Mouse (Mus musculus) G1E (cell line): ENCODE data around the gene Tmed2. TPM values are rescaled to one million over a fixed set of nuclear protein-coding genes. Genes with fewer than 3 reads are reported as not detected.

Experiments used
- ATAC-seq: 2 replicates; pipeline ENCODE4 v1.8.0; 2016; ENCODE audit warnings: mild to moderate bottlenecking; ENCODE audit not compliant: insufficient number of reproducible peaks, poor library complexity, low FRiP score, severe bottlenecking; ENCODE audit errors: extremely low read depth
- DNase-seq: peaks from one replicate; pipeline ENCODE4 v3.0.0; 2012; ENCODE audit warnings: low spot score
- H3K27me3 ChIP-seq: 2 replicates; pipeline ENCODE4 v1.6.1; 2012; ENCODE audit warnings: mild to moderate bottlenecking, low read length, inconsistent platforms; ENCODE audit not compliant: insufficient read depth
- H3K36me3 ChIP-seq: replicated peaks from 2 replicates; pipeline ENCODE3; 2012; ENCODE audit warnings: mild to moderate bottlenecking, inconsistent platforms
- H3K4me1 ChIP-seq: 2 replicates; pipeline ENCODE4 v1.6.1; 2012; ENCODE audit warnings: low read depth, low read length, inconsistent platforms, mixed read lengths; ENCODE audit not compliant: insufficient read depth
- H3K4me3 ChIP-seq: 2 replicates; pipeline ENCODE4 v1.5.1; 2012; ENCODE audit warnings: low read depth, mild to moderate bottlenecking, inconsistent platforms, low read length, moderate library complexity, mixed read lengths
- H3K9me3 ChIP-seq: replicated peaks from 2 replicates; pipeline ENCODE4 v1.6.1; 2012; ENCODE audit warnings: inconsistent platforms
- CTCF ChIP-seq: IDR thresholded peaks from 2 replicates; pipeline ENCODE4 v1.5.1; 2012; ENCODE audit warnings: low read depth, low read length, inconsistent platforms, mixed read lengths
- GATA1 ChIP-seq: IDR thresholded peaks from 2 replicates; pipeline ENCODE4 v1.6.1; 2012; ENCODE audit warnings: borderline replicate concordance, low read length, inconsistent platforms, mixed read lengths
- GATA2 ChIP-seq: IDR thresholded peaks from 2 replicates; pipeline ENCODE4 v1.6.1; 2012; ENCODE audit warnings: low read depth, low read length, inconsistent platforms, borderline replicate concordance
- POLR2AphosphoS5 ChIP-seq: IDR thresholded peaks from 2 replicates; pipeline ENCODE4 v1.6.1; 2012; ENCODE audit warnings: low read depth, low read length, inconsistent platforms; ENCODE audit not compliant: insufficient replicate concordance
- TAL1 ChIP-seq: conservative IDR thresholded peaks from 2 replicates; pipeline ENCODE4 v1.6.1; 2012; ENCODE audit warnings: low read depth, low read length, inconsistent platforms, mixed read lengths
- polyA plus RNA-seq: library from polyadenylated mRNA; stranded (reverse); fragments of >175 nt; gene quantifications from 2 replicates; pipeline ENCODE4 v1.2.3, GENCODE M21; 2012
- total RNA-seq, 2 experiments: library from RNA; stranded (forward) in 1 of 2; stranded (reverse) in 1 of 2; fragments of 200-1000 nt in 1 of 2; fragments of >200 nt in 1 of 2; fragmentation: Nextera tagmentation in 1 of 2; gene quantifications; 2 replicates each; pipeline ENCODE4 v1.2.3; 2014 to 2017

Tmed2 gene
- total and polyA plus RNA-seq, 3 experiments, result 167 to 548 (median 478) TPM

DNA sequence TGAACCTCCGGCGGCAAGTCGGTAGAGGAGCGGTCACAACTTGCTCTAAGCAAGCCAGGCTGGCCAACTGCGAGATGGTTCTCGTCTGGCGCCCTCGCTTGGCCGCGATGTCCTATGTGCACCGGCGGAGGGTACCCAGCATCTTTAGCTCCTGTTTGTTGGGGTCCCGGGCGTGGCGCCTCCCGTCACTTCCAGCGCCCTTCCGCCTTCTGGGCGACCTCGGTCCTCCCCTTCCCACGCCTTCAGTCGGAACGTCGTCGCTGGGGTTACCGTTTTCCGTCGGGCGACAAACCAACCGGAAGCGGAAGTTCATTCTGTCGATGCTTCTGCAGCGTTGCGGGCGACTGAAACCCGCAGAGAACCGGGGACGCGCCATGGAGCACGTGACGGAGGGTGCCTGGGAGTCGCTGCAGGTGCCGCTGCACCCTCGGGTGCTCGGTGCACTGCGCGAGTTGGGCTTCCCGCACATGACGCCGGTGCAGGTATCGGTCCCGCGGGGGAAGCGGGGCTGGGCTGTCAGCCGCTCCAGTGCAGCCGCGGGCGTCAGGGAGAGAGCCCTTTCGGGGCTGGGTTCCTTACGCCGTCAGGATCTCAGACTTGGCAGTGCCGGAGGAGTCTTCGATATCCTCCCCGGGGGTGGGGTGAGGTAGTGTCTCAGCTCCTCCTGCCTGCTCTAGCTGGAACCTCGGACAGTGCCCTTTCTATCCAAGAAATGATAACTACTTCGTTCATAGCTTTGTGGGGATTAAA is 12.2 kb downstream of the Tmed2 start, which contains the start of gene Ddx55:
Ddx55 (plus strand) TSS at position 307 of the 750 bp plus-strand sequence.
- Histone ChIP-seq H3K9me3 (no peaks in the 10 kb centered on the region), H3K36me3 (peaks cover 60% of the 10 kb centered on the region), H3K4me1 (peaks cover 34% of the 10 kb centered on the region), H3K27me3 (no peaks in the 10 kb centered on the region), H3K4me3 (peak within 1 kb of the TSS; percentile 100)
- DNase-seq, result peak; percentile 89
- no peak for TF ChIP-seq TAL1
- TF ChIP-seq GATA2, result no peak
- TF ChIP-seq GATA1, result no peak
- no peak for TF ChIP-seq CTCF
- no peak for TF ChIP-seq POLR2AphosphoS5
- ATAC-seq, result peak; percentile 92

DNA sequence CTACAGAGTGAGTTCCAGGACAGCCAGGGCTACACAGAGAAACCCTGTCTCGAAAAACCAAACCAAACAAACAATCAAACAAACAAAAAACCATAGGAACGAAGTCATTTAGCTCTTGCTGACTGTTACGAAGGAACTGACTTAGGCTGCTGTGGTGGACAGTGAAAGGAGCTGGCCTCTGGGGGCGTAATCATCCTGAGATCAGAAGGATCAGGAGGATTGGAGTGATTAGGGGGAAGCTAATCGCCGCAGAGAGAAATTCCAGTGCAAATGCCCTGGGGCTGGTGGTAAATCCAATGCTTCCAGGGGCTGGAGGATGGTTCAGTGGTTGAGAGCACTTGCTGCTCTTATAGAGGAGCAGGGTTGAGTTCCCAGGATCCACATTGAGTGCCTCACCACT is 13.1 kb downstream of the Tmed2 start:
- no peak for DNase-seq
- Histone ChIP-seq H3K4me3 (peak overlapping the region; percentile 100), H3K36me3 (peaks cover 60% of the 10 kb centered on the region)

DNA sequence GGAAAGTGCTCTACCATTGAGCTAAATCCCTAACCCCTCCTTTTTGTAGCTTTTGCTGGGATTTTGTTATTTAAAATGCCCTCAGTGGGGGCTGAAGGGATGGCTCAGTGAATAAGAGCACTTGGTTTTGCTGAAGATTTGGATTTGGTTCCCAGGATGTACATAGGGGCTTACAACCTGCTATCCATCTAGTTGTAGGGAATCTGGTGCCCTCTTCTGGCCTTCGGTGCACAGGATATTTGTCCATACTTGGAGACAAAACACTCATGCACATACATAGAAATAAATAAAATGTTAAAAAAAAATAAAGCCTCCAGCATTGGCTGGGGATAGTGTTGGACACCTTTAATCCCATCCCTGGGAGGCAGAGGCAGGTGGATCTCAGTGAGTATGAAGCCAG is 14.7 kb downstream of the Tmed2 start:
- peaks cover 31% of the 10 kb centered on the region for H3K4me1 ChIP-seq
- no peak overlapping the region for H3K4me3 ChIP-seq
- no peaks in the 10 kb centered on the region for H3K9me3 ChIP-seq
- DNase-seq, result no peak
- no peaks in the 10 kb centered on the region for H3K27me3 ChIP-seq
- no peak for ATAC-seq
- TF ChIP-seq CTCF (no peak), POLR2AphosphoS5 (no peak), TAL1 (no peak), GATA1 (no peak), GATA2 (no peak)
- H3K36me3 ChIP-seq, result peaks cover 71% of the 10 kb centered on the region

More for the DNA sequence above, 13.1 kb downstream of the Tmed2 start:
- H3K9me3 ChIP-seq, result no peaks in the 10 kb centered on the region
- ATAC-seq, result no peak
- H3K4me1 ChIP-seq, result peaks cover 33% of the 10 kb centered on the region
- TF ChIP-seq GATA2, result no peak
- no peak for TF ChIP-seq CTCF
- no peak for TF ChIP-seq GATA1
- TF ChIP-seq POLR2AphosphoS5, result no peak
- no peak for TF ChIP-seq TAL1
- H3K27me3 ChIP-seq, result no peaks in the 10 kb centered on the region

DNA sequence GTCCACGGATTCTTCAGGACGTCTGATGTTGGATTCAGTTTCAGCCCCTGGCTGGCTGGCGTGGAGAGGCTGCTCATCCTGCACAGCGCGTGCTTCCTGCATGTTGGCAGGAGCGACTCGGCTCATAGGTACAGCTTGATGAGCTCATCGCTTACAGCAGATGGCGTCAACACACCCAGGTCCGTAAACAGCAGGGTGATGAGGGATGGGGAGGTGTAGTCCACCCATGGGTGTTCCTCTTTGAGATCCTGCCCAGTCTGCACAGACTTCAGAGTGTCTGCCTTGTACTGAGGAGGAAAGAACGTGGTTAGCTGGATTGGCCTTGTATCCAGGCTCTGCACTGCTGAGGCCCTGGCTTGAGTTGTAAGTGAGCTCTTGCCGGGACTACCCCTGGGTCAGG is 30.6 kb downstream of the Tmed2 start:
- peaks cover 99% of the 10 kb centered on the region for H3K36me3 ChIP-seq
- no peaks in the 10 kb centered on the region for H3K27me3 ChIP-seq
- H3K9me3 ChIP-seq, result no peaks in the 10 kb centered on the region
- peaks cover 32% of the 10 kb centered on the region for H3K4me1 ChIP-seq
- H3K4me3 ChIP-seq, result no peak overlapping the region
- ATAC-seq (no peak), DNase-seq (no peak)
- no peak for TF ChIP-seq CTCF
- 0 out of 2 replicates have a peak, but pooled peaks have one; percentile 23 for TF ChIP-seq POLR2AphosphoS5
- no peak for TF ChIP-seq GATA2

DNA sequence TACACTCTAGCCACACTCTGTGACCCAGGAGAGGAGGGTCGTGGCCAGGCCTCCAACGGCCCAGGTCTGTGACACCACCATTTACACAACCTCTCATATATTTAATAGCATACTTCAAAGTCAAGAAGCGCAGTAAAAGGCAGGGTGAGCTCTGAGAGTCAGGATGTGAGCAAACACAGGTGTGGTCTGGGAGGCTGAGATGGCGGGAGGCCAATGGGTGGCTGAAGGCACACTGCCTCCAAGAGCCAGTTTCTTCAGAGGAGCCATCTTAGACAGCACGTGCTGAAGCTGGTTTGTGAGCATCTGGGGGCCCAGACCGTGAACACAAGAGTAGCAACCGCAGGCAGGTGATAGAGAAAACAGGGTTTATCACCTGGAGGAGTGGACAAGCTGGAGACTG is 35.0 kb downstream of the Tmed2 start:
- Histone ChIP-seq H3K27me3 (no peaks in the 10 kb centered on the region), H3K9me3 (no peaks in the 10 kb centered on the region), H3K36me3 (peaks cover 78% of the 10 kb centered on the region), H3K4me1 (peaks cover 47% of the 10 kb centered on the region), H3K4me3 (no peak overlapping the region)
- ATAC-seq (no peak), DNase-seq (no peak)
- TF ChIP-seq TAL1, result no peak
- TF ChIP-seq POLR2AphosphoS5, result no peak
- TF ChIP-seq CTCF, result no peak
- no peak for TF ChIP-seq GATA1
- no peak for TF ChIP-seq GATA2

DNA sequence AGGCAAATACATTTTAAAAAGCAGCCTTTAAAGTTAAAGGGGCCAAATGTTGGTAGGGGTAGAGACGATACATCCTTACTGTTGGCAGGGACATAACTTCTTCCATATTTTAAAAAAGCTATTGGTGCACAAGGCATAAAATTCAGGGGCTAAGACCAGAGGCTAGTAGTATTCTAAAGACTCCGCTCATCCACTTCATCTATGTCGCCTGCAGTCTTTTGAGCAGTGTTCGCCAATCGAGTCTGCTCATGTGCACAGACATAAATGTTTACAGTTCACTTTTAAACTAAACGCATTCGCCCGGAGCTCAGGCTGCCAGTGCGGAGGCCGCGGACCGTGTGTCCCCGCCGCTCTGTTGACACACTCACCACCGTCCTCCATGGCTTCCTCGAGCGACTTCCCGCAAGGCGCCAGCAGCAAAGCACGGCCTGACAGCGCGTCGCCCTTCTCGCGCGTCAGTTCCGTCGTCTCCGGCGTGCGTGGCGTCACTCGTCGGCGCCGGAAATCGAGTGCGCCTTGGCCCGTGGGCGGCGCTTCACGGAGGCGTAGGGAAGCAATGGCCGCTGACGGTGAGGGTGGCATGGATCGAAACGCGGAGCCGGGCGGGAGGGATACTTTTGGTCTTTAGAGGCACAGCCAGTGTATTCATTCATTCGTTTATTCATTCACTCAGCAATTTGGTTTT is 38.3 kb downstream of the Tmed2 start, which contains the start of the genes Eif2b1 and Gtf2h3:
Eif2b1 (minus strand) TSS at position 499 of the 685 bp plus-strand sequence.
Gtf2h3 (plus strand) TSS at position 508 of the 685 bp plus-strand sequence.
- Histone ChIP-seq H3K4me3 (peak within 1 kb of the TSS; percentile 74), H3K27me3 (no peaks in the 10 kb centered on the region), H3K4me1 (peaks cover 57% of the 10 kb centered on the region), H3K36me3 (peaks cover 74% of the 10 kb centered on the region), H3K9me3 (no peaks in the 10 kb centered on the region)
- peak; percentile 84 for DNase-seq
- peak; percentile 74 for ATAC-seq
- no peak for TF ChIP-seq GATA1
- TF ChIP-seq POLR2AphosphoS5, result no peak
- no peak for TF ChIP-seq TAL1
- TF ChIP-seq CTCF, result no peak
- no peak for TF ChIP-seq GATA2
